Mouse (Mus musculus) cerebellum, postnatal 25 days (tissue): Measurements from ENCODE around the gene Vwa3b.
A peak's percentile ranks its signal among the peaks of the same experiment; 100 is the strongest.

ENCODE experiments used
- DNase-seq, 2 experiments: peaks; one replicate each; pipeline ENCODE4 v3.0.0; 2021; ENCODE audit warnings: mixed read lengths in 2 of 2

Gene Vwa3b

GRCm38 (mm10) chr1:37011626-37012209, 14.7 kb upstream of the Vwa3b start:
- no peak for DNase-seq

- no peak for DNase-seq
These were observed 13.4 kb upstream of the Vwa3b start for GRCm38 (mm10) chr1:37013006-37013405.

- DNase-seq, result no peak
These were observed 12.7 kb upstream of the Vwa3b start for GRCm38 (mm10) chr1:37013687-37014086.

GRCm38 (mm10) chr1:37019017-37019416, 7.4 kb upstream of the Vwa3b start:
- no peak for DNase-seq

- DNase-seq, result no peak
These were observed 3.7 kb upstream of the Vwa3b start for GRCm38 (mm10) chr1:37022704-37023103.

DNA sequence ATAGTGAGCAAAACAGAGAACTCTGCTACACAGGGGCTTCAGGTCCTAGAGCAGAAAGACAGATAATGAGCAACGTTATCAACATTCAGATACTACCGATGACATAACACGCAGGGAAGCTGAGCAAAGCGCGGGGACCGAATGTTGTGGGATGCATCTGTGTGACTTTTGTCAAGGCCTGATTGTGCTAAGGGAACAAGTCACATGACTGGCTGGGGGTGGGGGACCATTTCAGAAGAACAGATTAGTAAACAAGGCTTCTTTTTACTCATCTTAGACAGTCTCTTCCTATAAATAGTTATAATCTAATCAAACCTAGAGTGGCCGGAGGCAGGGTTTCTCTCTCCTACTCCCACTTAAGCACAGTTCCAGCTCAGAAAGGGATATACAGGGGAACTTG, 1.7 kb upstream of the Vwa3b start:
- DNase-seq, result no peak

DNA sequence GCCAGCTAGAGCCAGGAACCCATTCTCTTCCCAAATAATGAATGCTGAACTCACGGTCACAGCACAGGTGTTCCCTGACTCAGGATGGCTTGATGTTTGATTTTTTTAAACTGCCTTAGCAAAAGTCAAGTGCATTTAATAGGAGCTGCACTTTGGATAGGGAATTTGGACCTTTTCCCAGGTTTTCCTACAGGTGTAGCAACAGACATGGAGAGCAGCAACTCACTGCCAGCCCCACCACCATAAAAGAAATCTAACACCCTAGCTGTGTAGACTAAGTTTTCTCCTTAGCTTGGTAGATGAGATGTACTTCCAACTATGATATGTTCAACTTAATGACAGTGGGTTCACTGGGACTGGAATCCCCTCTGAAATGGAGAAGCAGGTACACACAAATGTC, 1.0 kb upstream of the Vwa3b start:
- DNase-seq, result no peak

DNA sequence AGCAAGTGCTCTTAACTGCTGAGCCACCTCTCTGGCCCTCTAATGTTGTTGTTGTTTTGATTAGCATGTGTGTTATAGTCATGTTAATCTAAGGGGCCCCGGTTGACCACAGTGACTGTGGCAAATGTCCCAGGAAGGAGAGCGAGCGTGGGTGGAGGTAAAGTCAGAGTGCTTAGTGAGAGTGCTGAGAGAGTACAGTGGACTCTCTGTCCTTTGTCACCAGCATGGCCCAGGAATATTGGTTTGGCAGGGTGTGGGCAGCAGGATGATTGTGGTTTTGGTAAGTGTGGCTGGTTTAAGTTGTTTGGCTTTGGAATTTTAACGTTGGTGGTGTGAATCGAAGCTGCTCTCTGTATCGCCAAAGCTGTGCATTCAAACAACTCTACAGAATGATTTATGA, 470 bp downstream of the Vwa3b start:
- DNase-seq, result no peak

GRCm38 (mm10) chr1:37028439-37029153, 2.2 kb downstream of the Vwa3b start:
- no peak for DNase-seq

GRCm38 (mm10) chr1:37029154-37029907, 2.9 kb downstream of the Vwa3b start:
- DNase-seq, result peak; percentile 37 to 52

GRCm38 (mm10) chr1:37029942-37030341, 3.5 kb downstream of the Vwa3b start:
- DNase-seq, result no peak

GRCm38 (mm10) chr1:37030693-37031092, 4.3 kb downstream of the Vwa3b start:
- DNase-seq, result no peak

DNA sequence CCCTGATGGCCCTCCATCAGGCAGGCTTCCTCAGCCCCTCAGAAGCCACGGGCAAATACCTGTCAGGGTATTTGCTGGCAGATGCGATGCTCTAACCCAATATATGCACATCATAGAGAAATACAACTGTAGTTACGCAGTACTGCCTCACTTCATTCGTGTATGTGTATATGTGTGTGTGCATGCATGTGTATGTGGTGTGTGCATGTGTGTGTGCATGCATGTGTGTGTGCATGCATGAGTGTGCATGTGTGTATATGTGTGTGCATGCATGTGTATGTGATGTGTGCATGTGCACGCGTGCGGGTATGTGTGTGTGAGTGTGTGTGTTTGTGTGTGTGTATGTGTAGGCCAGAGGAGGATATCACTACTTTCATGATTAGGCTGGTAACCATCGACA, 9.5 kb downstream of the Vwa3b start:
- DNase-seq, result no peak

GRCm38 (mm10) chr1:37041126-37041525, 14.7 kb downstream of the Vwa3b start:
- no peak for DNase-seq

DNA sequence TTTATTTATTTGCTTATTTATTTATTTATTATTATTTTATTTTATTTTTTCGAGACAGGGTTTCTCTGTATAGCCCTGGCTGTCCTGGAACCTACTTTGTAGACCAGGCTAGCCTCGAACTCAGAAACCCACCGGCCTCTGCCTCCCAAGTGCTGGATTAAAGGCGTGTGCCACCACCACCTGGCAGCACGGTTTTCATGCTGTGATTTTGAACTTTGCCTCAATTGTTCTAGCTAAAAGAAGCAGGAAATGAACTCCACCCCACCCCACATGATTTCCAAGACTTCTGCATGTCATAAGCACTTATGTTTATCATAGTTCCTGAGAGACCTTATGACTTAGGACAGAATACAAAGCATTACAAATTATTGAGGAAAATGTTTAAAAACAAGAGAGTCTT, 15.5 kb downstream of the Vwa3b start:
- DNase-seq, result no peak

GRCm38 (mm10) chr1:37042769-37043168, 16.4 kb downstream of the Vwa3b start:
- no peak for DNase-seq

DNA sequence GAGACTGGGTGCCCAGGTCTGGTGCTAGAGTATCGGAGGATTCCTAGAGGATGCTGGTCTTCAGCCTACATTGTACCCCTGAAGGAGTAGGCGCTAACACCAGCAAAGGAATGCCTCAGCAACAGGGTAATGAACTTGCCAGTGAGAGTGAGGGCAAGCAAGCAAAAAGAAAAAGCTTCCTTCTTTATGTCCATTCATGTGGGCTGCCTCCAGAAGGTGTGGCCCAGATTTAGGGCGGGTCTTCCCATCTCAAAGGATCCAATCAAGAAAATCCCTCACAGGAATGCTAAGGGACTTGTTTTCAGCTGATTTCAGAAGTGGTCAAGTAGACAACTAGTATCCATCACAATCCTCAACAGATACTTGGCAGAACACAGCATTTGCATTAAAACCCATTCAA, 16.8 kb downstream of the Vwa3b start:
- DNase-seq, result no peak

GRCm38 (mm10) chr1:37045472-37045871, 19.1 kb downstream of the Vwa3b start:
- DNase-seq, result no peak

DNA sequence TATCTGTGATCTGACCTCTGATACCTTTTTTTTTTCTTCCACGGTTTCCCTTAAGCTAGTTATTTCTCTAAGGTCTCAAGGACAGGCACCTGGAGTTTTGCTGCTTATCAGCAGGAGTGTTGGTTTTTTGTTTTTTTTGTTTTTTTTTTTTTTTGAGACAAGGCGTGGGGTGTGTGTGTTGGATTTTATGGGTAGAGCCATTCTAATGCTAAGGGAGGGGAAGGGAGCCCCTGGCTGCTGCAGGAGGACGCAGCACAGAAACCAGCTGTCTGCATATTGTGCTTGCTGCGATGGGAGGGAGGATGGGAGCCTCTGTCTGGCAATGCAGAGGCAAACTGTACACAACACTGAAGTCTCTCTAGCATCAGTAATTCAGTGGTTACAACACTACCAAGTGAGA, 22.8 kb downstream of the Vwa3b start:
- DNase-seq, result no peak

GRCm38 (mm10) chr1:37053691-37054090, 27.3 kb downstream of the Vwa3b start:
- DNase-seq, result no peak

- no peak for DNase-seq
These were observed 30.6 kb downstream of the Vwa3b start for GRCm38 (mm10) chr1:37056831-37057561.

DNA sequence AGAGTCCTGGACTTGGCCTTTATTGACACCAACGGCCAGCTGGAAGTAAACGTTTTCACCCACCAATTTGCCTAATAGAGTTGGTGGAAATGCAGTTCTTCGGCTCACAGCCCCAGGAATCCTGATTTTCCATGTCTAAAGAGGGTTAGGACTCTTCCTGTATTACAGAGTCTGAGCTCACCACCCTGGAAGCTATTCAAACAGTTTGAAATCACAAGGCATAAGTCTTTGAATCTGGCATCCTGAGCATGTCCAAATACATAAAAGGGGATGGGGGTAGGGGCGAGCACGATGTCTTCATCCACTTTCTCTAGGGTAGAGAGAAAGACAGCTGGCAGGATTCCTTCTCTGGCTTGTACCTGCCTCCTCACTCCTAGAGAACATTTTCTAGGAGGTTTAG, 34.5 kb downstream of the Vwa3b start:
- DNase-seq, result no peak

DNA sequence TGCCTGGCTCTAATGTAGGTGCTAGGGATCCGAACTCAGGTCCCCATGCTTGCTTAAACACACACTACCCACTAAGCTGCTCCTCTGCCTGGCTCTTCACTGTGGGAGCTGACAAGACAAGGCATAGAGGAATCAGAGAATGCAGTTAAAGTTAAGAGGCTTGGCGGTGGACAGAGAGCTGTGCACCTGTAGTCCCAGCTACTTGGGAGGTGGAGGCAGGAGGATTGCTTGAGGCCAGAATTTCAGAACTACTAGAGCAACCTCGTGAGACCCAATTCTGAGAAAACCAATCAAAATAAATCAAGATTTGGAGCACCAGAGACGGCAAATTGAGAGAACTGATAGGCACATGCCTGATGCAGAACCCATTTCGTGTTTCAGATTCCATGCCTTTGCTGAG, 36.7 kb downstream of the Vwa3b start:
- DNase-seq, result no peak
